Mouse (Mus musculus) midbrain, embryonic 13.5 days (tissue): ENCODE results near the gene Vtn. TPM values are rescaled to one million over a fixed set of nuclear protein-coding genes. Genes with fewer than 3 reads are reported as not detected.

Source experiments
- ATAC-seq: fragments of 200-750 bp; cut with Nextera tagmentation; 2 replicates; pipeline ENCODE4 v1.8.0; 2017; ENCODE audit warnings: mild to moderate bottlenecking, moderate TSS enrichment, moderate library complexity
- H3K27ac ChIP-seq: fragments of 300-500 bp; sonication (generic); 2 replicates; pipeline ENCODE4 v1.5.1; 2015; ENCODE audit warnings: inconsistent platforms, mild to moderate bottlenecking, moderate library complexity
- H3K27me3 ChIP-seq: fragments of 300-500 bp; sonication (generic); 2 replicates; pipeline ENCODE4 v1.6.1; 2015; ENCODE audit warnings: mild to moderate bottlenecking, inconsistent platforms
- H3K36me3 ChIP-seq: fragments of 300-500 bp; sonication (generic); 2 replicates; pipeline ENCODE4 v1.6.1; 2015; ENCODE audit warnings: mild to moderate bottlenecking, inconsistent platforms
- H3K4me1 ChIP-seq: fragments of 300-500 bp; sonication (generic); replicated peaks from 2 replicates; pipeline ENCODE4 v1.6.1; 2015; ENCODE audit warnings: inconsistent platforms
- H3K4me2 ChIP-seq: fragments of 300-500 bp; sonication (generic); replicated peaks from 2 replicates; pipeline ENCODE4 v1.6.1; 2015; ENCODE audit warnings: moderate library complexity, mild to moderate bottlenecking, inconsistent platforms
- H3K4me3 ChIP-seq: fragments of 300-500 bp; sonication (generic); replicated peaks from 2 replicates; pipeline ENCODE4 v1.5.1; 2015; ENCODE audit warnings: mild to moderate bottlenecking, inconsistent platforms
- H3K9ac ChIP-seq: fragments of 300-500 bp; sonication (generic); replicated peaks from 2 replicates; pipeline ENCODE4 v1.6.1; 2015; ENCODE audit warnings: mild to moderate bottlenecking, inconsistent platforms
- H3K9me3 ChIP-seq: fragments of 300-500 bp; sonication (generic); 2 replicates; pipeline ENCODE4 v1.6.1; 2016; ENCODE audit warnings: mild to moderate bottlenecking, inconsistent platforms
- WGBS: fragments of 180-500 bp; shearing (Covaris S2); methylation state at CpG from one replicate; pipeline ENCODE4 v1.1.7; 2015; 5-methylcytosine and 5-hydroxymethylcytosine counted together
- polyA plus RNA-seq: library from polyadenylated mRNA; unstranded; fragments of >200 nt; fragmentation: Nextera tagmentation; extraction: Ambion mirVana; gene quantifications from 2 replicates; pipeline ENCODE4 v1.2.1, GENCODE M21; 2015

Vtn gene
- polyA plus RNA-seq, 1 experiment from 2014 or later, result 138 TPM

DNA sequence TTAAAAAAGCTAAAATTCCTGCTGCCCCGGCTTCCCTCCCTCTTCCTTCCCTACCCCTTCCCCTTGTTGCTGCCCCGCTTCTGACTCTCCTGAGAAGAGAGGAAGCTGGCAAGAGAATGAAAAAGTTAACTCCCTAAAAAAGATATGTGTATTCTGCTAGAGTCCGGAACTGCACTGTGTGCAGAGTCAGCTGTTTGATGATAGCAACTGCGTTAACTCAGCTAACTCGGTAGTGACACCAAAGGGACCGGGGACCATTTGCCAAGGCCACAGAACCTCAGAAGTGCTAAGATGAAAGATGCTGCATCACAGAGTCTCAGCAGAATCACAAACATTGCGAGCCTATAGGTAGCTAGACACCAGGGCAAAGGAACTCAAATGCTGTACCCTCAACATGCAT, 31.4 kb upstream of the Vtn start:
- ATAC-seq, result no peak
- Histone ChIP-seq H3K27ac (no peak overlapping the region), H3K4me2 (no peak overlapping the region), H3K36me3 (peaks cover 21% of the 10 kb centered on the region), H3K4me1 (peaks cover 15% of the 10 kb centered on the region), H3K27me3 (no peaks in the 10 kb centered on the region), H3K4me3 (no peak overlapping the region), H3K9ac (no peak overlapping the region), H3K9me3 (no peaks in the 10 kb centered on the region)
- WGBS, result 90% methylated on average over 7 of the region's 7 CpGs

- 72% methylated on average over 3 of the region's 3 CpGs for WGBS
- Histone ChIP-seq H3K4me3 (no peak overlapping the region), H3K9me3 (no peaks in the 10 kb centered on the region), H3K4me2 (no peak overlapping the region), H3K27ac (no peak overlapping the region), H3K9ac (no peak overlapping the region), H3K27me3 (no peaks in the 10 kb centered on the region), H3K4me1 (peaks cover 15% of the 10 kb centered on the region), H3K36me3 (peaks cover 25% of the 10 kb centered on the region)
- no peak for ATAC-seq
Observed at GRCm38 (mm10) chr11:78467932-78468331, 31.0 kb upstream of the Vtn start.

DNA sequence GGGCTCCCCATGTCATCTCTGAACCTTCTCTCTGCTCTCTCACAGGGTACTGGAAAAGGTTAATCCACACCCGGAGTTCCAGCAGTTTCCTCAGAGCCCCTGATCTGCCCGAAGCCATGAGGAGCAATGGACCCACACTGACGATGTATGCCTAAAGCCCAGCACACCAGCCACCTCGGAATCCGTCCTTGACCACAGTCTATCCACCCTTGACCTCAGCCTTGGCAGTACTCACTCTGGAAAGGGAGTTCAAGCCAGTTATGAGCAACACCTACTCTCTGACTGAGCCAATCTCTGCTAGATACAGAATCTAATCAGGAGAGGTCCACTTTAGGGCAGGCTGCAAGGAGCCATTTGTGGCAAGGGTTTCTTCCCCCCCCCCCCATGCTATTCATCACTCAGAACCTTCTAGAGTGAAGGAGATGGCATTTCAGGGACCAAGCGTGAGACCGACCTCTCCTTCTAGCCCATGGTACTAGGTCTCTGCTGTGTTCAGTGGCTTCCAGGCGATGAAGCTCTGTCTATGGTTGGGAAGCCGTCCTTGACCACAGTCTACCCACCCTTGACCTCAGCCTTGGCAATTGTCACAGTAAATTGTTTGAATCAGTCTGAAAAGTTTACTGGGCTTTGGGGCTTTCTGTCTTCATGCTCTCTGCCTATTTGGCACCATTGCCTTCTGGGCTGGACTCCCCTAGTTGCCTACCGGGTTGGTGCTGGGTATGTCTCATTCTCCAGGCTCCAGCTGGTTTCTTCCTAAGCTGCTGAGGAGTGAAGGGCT, 27.4 kb upstream of the Vtn start:
- no peak overlapping the region for H3K27ac ChIP-seq
- peaks cover 3% of the 10 kb centered on the region for H3K4me1 ChIP-seq
- no peak for ATAC-seq
- 95% methylated on average over 10 of the region's 10 CpGs for WGBS
- H3K27me3 ChIP-seq, result no peaks in the 10 kb centered on the region
- no peak overlapping the region for H3K4me2 ChIP-seq
- no peak overlapping the region for H3K4me3 ChIP-seq
- no peaks in the 10 kb centered on the region for H3K9me3 ChIP-seq
- no peak overlapping the region for H3K9ac ChIP-seq
- H3K36me3 ChIP-seq, result peaks cover 51% of the 10 kb centered on the region

GRCm38 (mm10) chr11:78475289-78475688, 23.6 kb upstream of the Vtn start:
- Histone ChIP-seq H3K27me3 (no peaks in the 10 kb centered on the region), H3K4me2 (no peak overlapping the region), H3K9ac (no peak overlapping the region), H3K4me1 (no peaks in the 10 kb centered on the region), H3K36me3 (peaks cover 69% of the 10 kb centered on the region), H3K27ac (no peak overlapping the region), H3K4me3 (no peak overlapping the region), H3K9me3 (no peaks in the 10 kb centered on the region)
- 79% methylated on average over 3 of the region's 3 CpGs for WGBS
- ATAC-seq, result no peak

GRCm38 (mm10) chr11:78483639-78484038, 15.3 kb upstream of the Vtn start:
- no peak overlapping the region for H3K4me3 ChIP-seq
- peaks cover 13% of the 10 kb centered on the region for H3K27me3 ChIP-seq
- H3K9ac ChIP-seq, result no peak overlapping the region
- 0 out of 2 replicates have a peak, but pooled peaks cover 3% of the 10 kb centered on the region for H3K4me1 ChIP-seq
- no peaks in the 10 kb centered on the region for H3K9me3 ChIP-seq
- H3K4me2 ChIP-seq, result no peak overlapping the region
- no peak overlapping the region for H3K27ac ChIP-seq
- ATAC-seq, result no peak
- 65% methylated on average over 7 of the region's 7 CpGs for WGBS
- H3K36me3 ChIP-seq, result peaks cover 79% of the 10 kb centered on the region

GRCm38 (mm10) chr11:78488168-78488567, 10.7 kb upstream of the Vtn start:
- peaks cover 46% of the 10 kb centered on the region for H3K27me3 ChIP-seq
- H3K9me3 ChIP-seq, result no peaks in the 10 kb centered on the region
- peaks cover 45% of the 10 kb centered on the region for H3K36me3 ChIP-seq
- WGBS, result 4% methylated on average over 8 of the region's 8 CpGs
- peaks cover 17% of the 10 kb centered on the region for H3K4me1 ChIP-seq
- H3K4me3 ChIP-seq, result no peak overlapping the region
- no peak overlapping the region for H3K4me2 ChIP-seq
- no peak for ATAC-seq
- H3K9ac ChIP-seq, result 0 out of 2 replicates have a peak overlapping the region, but pooled peaks have one; percentile 28
- H3K27ac ChIP-seq, result no peak overlapping the region

- H3K36me3 ChIP-seq, result peaks cover 24% of the 10 kb centered on the region
- no peaks in the 10 kb centered on the region for H3K9me3 ChIP-seq
- WGBS, result 7% methylated on average over 48 of the region's 48 CpGs
- peak overlapping the region; percentile 54 for H3K4me2 ChIP-seq
- ATAC-seq, result peak; percentile 91
- peaks cover 46% of the 10 kb centered on the region for H3K27me3 ChIP-seq
- peak overlapping the region; percentile 54 for H3K9ac ChIP-seq
- peak overlapping the region; percentile 26 for H3K4me3 ChIP-seq
- H3K27ac ChIP-seq, result no peak overlapping the region
- H3K4me1 ChIP-seq, result peaks cover 35% of the 10 kb centered on the region
Observed at GRCm38 (mm10) chr11:78490781-78491241, 8.1 kb upstream of the Vtn start.

DNA sequence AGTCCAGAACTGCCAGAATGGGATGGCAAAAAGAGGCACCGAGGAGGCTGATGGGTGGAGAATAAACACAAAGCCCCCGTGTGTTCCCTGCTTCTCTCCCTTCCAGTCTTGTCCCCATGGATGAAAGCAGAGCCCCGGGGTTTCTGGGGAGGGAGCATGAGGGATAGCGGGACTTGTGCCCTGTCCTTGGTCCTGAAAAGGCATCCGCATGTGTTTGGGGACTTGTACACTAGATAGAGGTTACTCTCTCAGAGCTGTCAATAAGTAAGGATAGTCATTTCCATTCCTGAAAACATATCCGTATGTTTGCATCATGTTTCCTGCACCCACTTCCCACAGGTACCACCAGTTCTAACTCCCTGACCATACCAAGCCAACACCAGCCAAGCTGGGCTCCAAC, 3.0 kb upstream of the Vtn start:
- 9% methylated on average over 6 of the region's 6 CpGs for WGBS
- H3K36me3 ChIP-seq, result no peaks in the 10 kb centered on the region

DNA sequence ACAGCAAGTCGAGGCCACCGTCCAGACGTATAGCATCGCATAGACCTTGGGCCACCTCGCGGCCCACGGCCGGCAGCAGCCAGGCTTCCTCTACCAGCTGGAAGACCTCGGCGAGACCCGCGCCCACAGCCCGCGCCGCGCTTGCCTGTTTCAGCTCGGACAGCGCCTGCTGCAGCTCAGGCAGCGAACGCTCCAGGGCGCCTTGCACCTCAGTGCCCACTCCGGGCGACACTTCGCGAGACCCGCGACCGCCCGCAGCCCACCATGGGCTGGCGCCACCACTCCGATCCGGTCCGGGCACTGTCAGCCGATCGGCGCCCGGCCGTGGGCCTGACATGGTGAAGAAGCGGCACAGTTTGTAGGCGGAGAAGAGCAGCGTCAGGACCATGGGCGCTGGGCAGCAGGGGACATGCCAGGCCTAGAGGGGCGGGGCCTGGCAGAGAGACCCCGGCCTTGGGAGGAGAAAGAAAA, 1.8 kb upstream of the Vtn start:
- H3K4me1 ChIP-seq, result peaks cover 41% of the 10 kb centered on the region
- H3K27me3 ChIP-seq, result peaks cover 16% of the 10 kb centered on the region; the same call in 1 of the 2 replicates
- peak overlapping the region; percentile 77 for H3K9ac ChIP-seq
- H3K9me3 ChIP-seq, result no peaks in the 10 kb centered on the region
- WGBS, result under 1% methylated on average over 44 of the region's 44 CpGs
- H3K36me3 ChIP-seq, result no peaks in the 10 kb centered on the region
- peak; percentile 82 for ATAC-seq
- peak overlapping the region; percentile 88 for H3K4me3 ChIP-seq
- peak overlapping the region; percentile 77 for H3K4me2 ChIP-seq
- peak overlapping the region; percentile 95 for H3K27ac ChIP-seq

More for the DNA sequence above, 3.0 kb upstream of the Vtn start:
- Histone ChIP-seq H3K4me3 (peak overlapping the region; percentile 88), H3K4me1 (peaks cover 46% of the 10 kb centered on the region), H3K9me3 (no peaks in the 10 kb centered on the region), H3K27ac (no peak overlapping the region), H3K27me3 (peaks cover 26% of the 10 kb centered on the region), H3K9ac (peak overlapping the region; percentile 77), H3K4me2 (peak overlapping the region; percentile 77)
- no peak for ATAC-seq

DNA sequence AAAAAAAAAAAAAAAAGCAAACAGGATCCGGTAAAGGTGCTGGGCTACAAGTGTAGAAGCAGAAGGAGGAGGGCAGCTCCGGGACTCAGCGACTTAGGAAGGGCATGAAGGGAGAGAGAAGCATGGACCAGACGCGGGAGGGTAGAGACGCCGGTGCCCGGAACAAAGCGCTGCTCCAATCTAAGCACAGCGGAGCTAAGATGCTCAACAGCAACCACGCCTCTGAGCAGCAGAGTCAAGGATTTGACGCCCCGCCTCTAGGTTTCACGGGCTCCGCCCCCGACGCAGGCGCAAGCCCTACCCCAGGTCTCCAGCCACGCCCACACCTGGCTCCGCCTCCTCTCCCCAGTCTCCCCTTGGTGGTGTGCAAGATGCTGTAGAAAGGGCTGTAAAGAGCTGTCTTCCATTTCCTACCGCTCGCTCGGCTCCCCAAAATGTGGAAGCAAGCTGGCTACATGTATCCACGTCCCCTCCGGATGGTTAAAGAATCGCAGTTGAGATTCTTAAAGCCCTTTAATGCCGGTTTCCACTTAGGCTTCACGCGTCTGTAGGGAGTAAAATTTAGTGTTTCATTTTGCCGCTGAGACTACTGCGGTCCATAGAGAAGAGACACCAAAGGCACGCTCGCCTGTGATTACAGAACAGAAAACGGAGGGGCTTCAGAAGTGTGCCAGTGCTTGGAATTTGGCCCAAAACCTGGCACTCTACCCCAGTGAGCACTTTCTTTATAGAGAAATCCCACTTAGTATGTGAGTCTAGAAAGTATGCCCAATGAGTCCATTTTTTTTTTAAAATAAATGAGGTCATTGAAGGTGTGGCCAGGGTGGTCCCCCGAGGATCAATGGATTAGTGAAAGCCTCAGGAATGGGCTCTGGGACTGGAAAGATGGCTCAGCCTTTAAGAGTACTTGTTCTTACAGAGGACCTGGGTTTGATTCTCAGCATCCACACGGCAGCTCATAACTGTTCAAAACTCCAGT, 1.1 kb upstream of the Vtn start, which contains the start of gene Sarm1:
Gene Sarm1 (minus strand): TSS at position 211 of the 979 bp plus-strand sequence.
- ATAC-seq, result peak; percentile 96

DNA sequence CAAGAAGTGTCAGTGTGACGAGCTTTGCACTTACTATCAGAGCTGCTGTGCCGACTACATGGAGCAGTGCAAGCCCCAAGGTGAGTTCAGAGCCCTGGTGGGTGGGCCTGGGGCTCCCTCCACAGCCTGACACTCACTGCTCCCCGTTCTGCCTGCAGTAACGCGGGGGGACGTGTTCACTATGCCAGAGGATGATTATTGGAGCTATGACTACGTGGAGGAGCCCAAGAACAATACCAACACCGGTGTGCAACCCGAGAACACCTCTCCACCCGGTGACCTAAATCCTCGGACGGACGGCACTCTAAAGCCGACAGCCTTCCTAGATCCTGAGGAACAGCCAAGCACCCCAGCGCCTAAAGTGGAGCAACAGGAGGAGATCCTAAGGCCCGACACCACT, 652 bp downstream of the Vtn start:
- Histone ChIP-seq H3K27me3 (peaks cover 16% of the 10 kb centered on the region; the same call in 1 of the 2 replicates), H3K4me1 (peaks cover 35% of the 10 kb centered on the region), H3K4me2 (peak overlapping the region; percentile 6; the same call in 1 of the 2 replicates), H3K9ac (0 out of 2 replicates have a peak overlapping the region, but pooled peaks have one; percentile 6), H3K36me3 (no peaks in the 10 kb centered on the region), H3K27ac (no peak overlapping the region), H3K9me3 (no peaks in the 10 kb centered on the region), H3K4me3 (no peak overlapping the region)
- WGBS, result 42% methylated on average over 16 of the region's 16 CpGs
- ATAC-seq, result no peak

More for the DNA sequence above, 1.1 kb upstream of the Vtn start, which contains the start of gene Sarm1:
- Histone ChIP-seq H3K9me3 (no peaks in the 10 kb centered on the region), H3K4me1 (peaks cover 41% of the 10 kb centered on the region), H3K4me2 (peak within 1 kb of the TSS; percentile 77), H3K9ac (peak within 1 kb of the TSS; percentile 77), H3K4me3 (peak within 1 kb of the TSS; percentile 88), H3K27me3 (peaks cover 16% of the 10 kb centered on the region; the same call in 1 of the 2 replicates), H3K36me3 (no peaks in the 10 kb centered on the region), H3K27ac (peak within 1 kb of the TSS; percentile 95)
- WGBS, result 3% methylated on average over 36 of the region's 36 CpGs
